Mouse (Mus musculus): Measurements from ENCODE around the gene Gm20850. TPM values are rescaled to one million over a fixed set of nuclear protein-coding genes. Genes with fewer than 3 reads are reported as not detected.

Gene Gm20850
- polyA plus RNA-seq (2014; fragmentation: Illumina TruSeq; extraction: RNeasy Lipid Tissue Mini Kit (QIAGEN cat#74804); ENCODE audit: low read depth, low replicate concordance) = not detected

DNA sequence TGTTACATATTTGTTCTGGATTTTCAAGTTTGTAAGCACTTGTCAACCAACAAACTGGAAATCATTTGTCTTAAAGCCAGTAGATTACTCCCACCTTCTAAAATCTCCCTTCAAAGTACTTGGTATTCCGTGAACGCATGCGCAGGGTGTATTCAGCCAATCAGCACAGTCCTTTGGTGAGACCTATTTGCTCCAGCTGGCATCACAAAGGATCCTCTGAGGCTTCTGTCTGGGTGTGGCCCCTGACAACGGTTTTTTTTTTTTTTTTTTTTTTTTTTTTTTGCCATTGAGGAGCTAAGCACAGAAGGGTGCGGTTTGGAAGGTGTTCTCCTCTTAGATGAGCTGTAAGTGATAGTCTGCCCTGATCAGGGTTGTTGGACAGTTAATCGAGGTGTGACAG lies at the start of gene Gm20850:
TSS of gene Gm20850 (plus strand) at position 301 of the 400 bp plus-strand sequence.

All from adrenal gland, adult 10 weeks (tissue).